Mouse (Mus musculus): ENCODE data around the gene Mlxip.
A peak's percentile ranks its signal among the peaks of the same experiment; 100 is the strongest.

Gene Mlxip

GRCm38 (mm10) chr5:123436071-123436779 is 41.6 kb downstream of the Mlxip start:
- DNase-seq: no peak

- peak; percentile 64 for DNase-seq
Observed at GRCm38 (mm10) chr5:123436780-123437175, 42.2 kb downstream of the Mlxip start.

- no peak for DNase-seq
Observed at GRCm38 (mm10) chr5:123438381-123438780, 43.8 kb downstream of the Mlxip start.

GRCm38 (mm10) chr5:123439312-123439711 is 44.7 kb downstream of the Mlxip start:
- DNase-seq: no peak

GRCm38 (mm10) chr5:123439941-123440340 is 45.3 kb downstream of the Mlxip start:
- DNase-seq: no peak

GRCm38 (mm10) chr5:123440664-123441063 is 46.1 kb downstream of the Mlxip start:
- no peak for DNase-seq

GRCm38 (mm10) chr5:123442283-123442682 is 47.7 kb downstream of the Mlxip start:
- DNase-seq: no peak

- DNase-seq: peak; percentile 71
Observed at GRCm38 (mm10) chr5:123444069-123444468, 49.5 kb downstream of the Mlxip start.

GRCm38 (mm10) chr5:123444849-123445334 is 50.3 kb downstream of the Mlxip start:
- no peak for DNase-seq

- no peak for DNase-seq
Observed at GRCm38 (mm10) chr5:123451886-123452285, 57.3 kb downstream of the Mlxip start.

- DNase-seq: no peak
Observed at GRCm38 (mm10) chr5:123461420-123461819, 66.8 kb downstream of the Mlxip start.

- DNase-seq: no peak
Observed at GRCm38 (mm10) chr5:123464638-123465037, 70.0 kb downstream of the Mlxip start.

- DNase-seq: no peak
Observed at GRCm38 (mm10) chr5:123470784-123471400, 76.3 kb downstream of the Mlxip start.

- no peak for DNase-seq
Observed at GRCm38 (mm10) chr5:123473817-123474216, 79.2 kb downstream of the Mlxip start.

GRCm38 (mm10) chr5:123487659-123488395 is 93.2 kb downstream of the Mlxip start:
- no peak for DNase-seq

GRCm38 (mm10) chr5:123489112-123489785 is 94.7 kb downstream of the Mlxip start, which contains the start of the genes Lrrc43 and Il31:
TSS of gene Lrrc43 (plus strand) at chr5:123489305.
TSS of gene Il31 (minus strand) at chr5:123489489.
- no peak for DNase-seq

GRCm38 (mm10) chr5:123489935-123490334 is 95.3 kb downstream of the Mlxip start:
- no peak for DNase-seq

GRCm38 (mm10) chr5:123499717-123500116 is 105.1 kb downstream of the Mlxip start:
- DNase-seq: peak; percentile 61

GRCm38 (mm10) chr5:123501973-123502372 is 107.4 kb downstream of the Mlxip start:
- DNase-seq: no peak

All from cerebellum, adult 9-11 months (tissue).